Mouse (Mus musculus) olfactory bulb, adult 2 months (tissue): ENCODE data around the gene Casq2.

ENCODE experiments used
- CTCF ChIP-seq: fragments of 200-500 bp; IDR thresholded peaks from 2 replicates; pipeline ENCODE4 v1.5.1; 2012; ENCODE audit warnings: low read depth, mild to moderate bottlenecking, low read length, moderate library complexity; ENCODE audit not compliant: insufficient read depth
- POLR2A ChIP-seq: fragments of 200-500 bp; IDR thresholded peaks from 2 replicates; pipeline ENCODE4 v1.6.1; 2012; ENCODE audit warnings: mild to moderate bottlenecking, low read depth, low read length, moderate library complexity; ENCODE audit not compliant: insufficient read depth

DNA sequence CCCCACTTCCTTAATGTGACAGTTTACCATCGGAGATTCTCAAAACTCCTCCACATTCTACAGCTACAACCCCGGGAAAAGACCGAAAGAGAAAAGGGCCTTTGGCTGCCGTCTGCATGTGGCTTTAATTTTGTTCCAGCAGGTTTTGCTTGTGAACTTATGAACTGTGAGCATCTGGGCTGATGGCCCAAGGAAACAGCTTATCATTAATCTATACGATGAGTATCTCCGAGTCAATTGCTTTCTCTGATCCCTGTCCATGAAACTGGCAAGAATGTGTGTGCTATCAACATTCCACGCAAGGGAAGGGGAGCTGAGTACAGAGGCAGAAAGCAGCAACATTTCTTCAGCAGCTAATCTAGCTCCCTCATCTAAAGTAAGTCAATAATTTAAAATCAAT lies 63.7 kb downstream of the Casq2 start:
- TF ChIP-seq POLR2A, result no peak
- TF ChIP-seq CTCF, result no peak
